Mouse (Mus musculus): ENCODE data around the gene Pom121l12. TPM values are rescaled to one million over a fixed set of nuclear protein-coding genes. Genes with fewer than 3 reads are reported as not detected.

Gene Pom121l12
- not detected in 2 replicates for polyA plus RNA-seq (2014; fragmentation: Nextera tagmentation; extraction: Ambion mirVana)

DNA sequence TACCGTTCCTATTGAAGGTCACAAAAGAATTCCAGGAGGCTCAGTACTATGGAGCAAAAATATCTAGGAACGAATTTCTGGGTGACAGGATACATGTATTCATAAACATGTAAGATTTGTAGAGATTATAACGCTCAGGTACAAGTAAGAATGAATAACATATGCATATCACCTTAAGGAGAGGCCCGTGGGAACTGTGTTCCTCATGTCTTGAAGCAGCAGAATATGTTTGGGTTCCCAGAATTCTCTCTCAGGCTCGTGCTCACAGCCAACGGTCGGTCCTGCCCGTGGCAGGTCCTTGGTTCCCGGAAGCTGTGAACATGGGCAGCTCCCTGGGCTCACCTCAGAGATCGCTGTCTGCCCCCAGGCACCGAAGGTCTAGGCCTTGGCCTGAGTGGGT lies at the start of gene Pom121l12:
Gene Pom121l12, plus strand, starts transcription at position 301 of the 400 bp plus-strand sequence.
- H3K36me3 ChIP-seq (ENCODE audit: control insufficient read depth, insufficient read depth, low read length), result no peaks in the 10 kb centered on the region
- no peak within 1 kb of the TSS for H3K4me3 ChIP-seq (ENCODE audit: low read depth, low read length)
- H3K4me2 ChIP-seq, result no peak within 1 kb of the TSS
- H3K4me1 ChIP-seq (ENCODE audit: control insufficient read depth, insufficient read depth, low read length), result no peaks in the 10 kb centered on the region
- no peak for ATAC-seq (ENCODE audit: low FRiP score)
- no peaks in the 10 kb centered on the region for H3K9me3 ChIP-seq (ENCODE audit: control insufficient read depth, low read length)
- no peak for DNase-seq (ENCODE audit: low spot score, missing footprints)
- no peak within 1 kb of the TSS for H3K9ac ChIP-seq (ENCODE audit: low read length)
- no peaks in the 10 kb centered on the region for H3K27me3 ChIP-seq (ENCODE audit: control insufficient read depth, insufficient read depth, low read length)
- WGBS, result 91% methylated on average over 11 of the region's 11 CpGs
- no peak within 1 kb of the TSS for H3K27ac ChIP-seq (ENCODE audit: low read depth, low read length)

DNA sequence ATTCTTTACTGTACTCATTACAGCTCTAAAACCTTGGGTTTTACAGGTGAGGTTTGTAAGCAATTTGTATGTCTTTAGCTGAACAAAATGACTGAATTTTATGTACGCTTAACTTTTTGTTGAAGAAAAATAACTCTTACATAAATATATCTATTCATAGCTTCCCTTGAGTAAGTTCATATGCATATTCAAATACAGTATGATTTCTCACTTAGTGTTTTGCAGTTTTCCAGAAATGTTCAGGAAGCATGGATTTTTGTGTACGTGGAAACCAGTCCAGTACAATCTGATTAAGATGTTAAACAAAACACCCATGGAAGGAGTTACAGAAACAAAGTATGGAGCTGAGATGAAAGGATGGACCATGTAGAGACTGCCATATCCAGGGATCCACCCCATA lies 12.8 kb downstream of the Pom121l12 start:
- 89% methylated on average over 2 of the region's 2 CpGs for WGBS
- DNase-seq (ENCODE audit: low spot score, missing footprints) (no peak), ATAC-seq (ENCODE audit: low FRiP score) (no peak)
- H3K27ac ChIP-seq (ENCODE audit: low read depth, low read length), result no peak overlapping the region
- H3K9ac ChIP-seq (ENCODE audit: low read length), result no peak overlapping the region
- H3K9me3 ChIP-seq (ENCODE audit: control insufficient read depth, low read length), result no peaks in the 10 kb centered on the region
- no peaks in the 10 kb centered on the region for H3K27me3 ChIP-seq (ENCODE audit: control insufficient read depth, insufficient read depth, low read length)
- no peak overlapping the region for H3K4me3 ChIP-seq (ENCODE audit: low read depth, low read length)
- no peaks in the 10 kb centered on the region for H3K4me1 ChIP-seq (ENCODE audit: control insufficient read depth, insufficient read depth, low read length)
- H3K36me3 ChIP-seq (ENCODE audit: control insufficient read depth, insufficient read depth, low read length), result no peaks in the 10 kb centered on the region
- H3K4me2 ChIP-seq, result no peak overlapping the region
